Mouse (Mus musculus): ENCODE results near the gene Tmem30a. TPM values are rescaled to one million over a fixed set of nuclear protein-coding genes. Genes with fewer than 3 reads are reported as not detected.

Tmem30a gene
- 290 and 335 TPM in 2 replicates for polyA plus RNA-seq (2021; fragmentation: Nextera tagmentation)
- long read RNA-seq, experiment 1, transcript Tmem30a-201 (7 exons, 3,658 nt) = major isoform, 2,862 of 3,033 reads
- long read RNA-seq, experiment 1, transcript Tmem30a-204 (6 exons, 2,662 nt) = minor isoform, 7 of 3,033 reads
- long read RNA-seq, experiment 1, partial matches to known transcripts = 41 of 3,033 reads
- long read RNA-seq, experiment 1, other reads (novel, unspliced or antisense) = 119 of 3,033 reads
- long read RNA-seq, experiment 2, transcript Tmem30a-201 (7 exons, 3,658 nt) = major isoform, 382 of 521 reads
- long read RNA-seq, experiment 2, partial matches to known transcripts = 47 of 521 reads
- long read RNA-seq, experiment 2, other reads (novel, unspliced or antisense) = 89 of 521 reads

DNA sequence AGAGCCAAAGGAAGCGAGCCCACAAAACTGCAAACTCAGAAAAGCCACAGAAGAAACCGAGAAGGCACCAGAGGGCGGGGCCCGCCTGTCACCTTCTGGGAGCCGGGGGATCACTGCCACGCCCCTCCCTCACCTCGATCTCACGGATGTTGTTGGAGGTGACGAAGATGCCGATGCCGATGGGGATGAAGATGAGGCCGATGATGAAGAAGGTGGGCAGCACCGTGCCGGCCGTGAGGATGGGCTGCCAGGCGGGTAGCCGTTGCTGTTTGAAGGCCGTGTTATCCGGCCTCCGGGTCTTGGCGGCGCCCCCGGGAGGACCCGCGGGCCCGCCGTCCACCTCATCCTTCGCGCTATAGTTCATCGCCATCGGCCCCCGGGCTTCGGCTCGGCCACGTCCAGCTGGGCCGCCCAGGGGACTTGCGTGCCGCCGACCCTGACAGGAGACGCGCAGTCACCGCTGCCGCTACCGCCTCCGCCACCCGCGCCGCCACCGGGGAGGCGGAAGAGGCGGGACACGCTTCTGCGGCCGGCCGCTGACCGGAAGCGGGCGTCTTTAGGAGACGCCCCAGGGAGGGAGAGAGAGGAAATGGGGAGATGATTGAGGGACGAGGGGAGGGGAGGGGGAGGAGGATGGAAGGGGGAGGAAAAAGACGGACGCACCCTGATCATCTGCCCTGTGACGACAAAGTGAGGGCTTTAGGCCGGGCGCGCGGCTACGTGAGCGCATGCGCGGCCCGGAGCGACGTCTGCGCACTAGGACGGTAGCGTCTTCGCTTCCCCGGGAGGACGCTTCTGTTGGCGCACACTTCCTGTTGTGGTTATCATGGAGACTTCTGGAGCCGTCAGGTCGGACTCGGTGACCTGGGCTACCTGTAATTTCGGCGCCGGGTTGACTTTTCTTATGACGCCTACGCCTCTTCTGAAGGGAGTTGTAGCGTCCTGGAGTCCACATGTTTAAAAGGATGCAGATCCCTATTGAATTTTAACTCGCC, at the start of gene Tmem30a:
Tmem30a (minus strand) TSS at position 667 of the 995 bp plus-strand sequence.

DNA sequence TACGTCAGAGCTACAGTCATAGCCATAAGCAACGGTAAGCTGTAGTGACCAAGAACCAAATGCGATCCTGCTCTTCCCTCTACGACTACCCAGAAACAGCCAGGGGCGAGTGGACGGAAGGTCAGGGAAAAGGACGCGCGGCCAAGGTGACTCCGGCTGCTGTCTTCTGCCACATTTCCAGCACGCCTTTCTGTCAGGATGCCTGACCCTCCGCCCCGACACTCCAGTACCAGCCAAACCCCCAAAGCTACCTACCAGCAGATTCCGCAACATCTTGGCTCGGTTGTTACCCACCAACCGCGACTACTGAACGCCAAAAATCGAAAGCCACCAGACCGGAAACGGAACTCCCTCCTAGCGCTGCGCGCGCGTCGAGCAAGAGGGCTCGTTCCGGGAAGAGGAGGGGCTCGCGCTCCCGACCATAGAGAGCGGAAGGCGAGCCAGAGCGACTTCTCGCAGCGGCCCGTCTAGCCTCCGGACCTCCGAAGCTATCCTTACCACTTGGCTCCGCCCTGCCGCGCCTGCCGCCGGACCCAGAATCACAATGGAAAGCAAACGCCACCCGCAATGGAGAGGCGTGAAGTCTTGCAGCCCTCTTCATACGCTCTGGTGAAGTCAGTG, 33.8 kb downstream of the Tmem30a start, which contains the start of gene Cox7a2:
Cox7a2 (minus strand) TSS at position 494 of the 621 bp plus-strand sequence.

Other genes with a start within 250 kb of the Tmem30a start
- gene Col12a1, start 74.7 kb downstream of the Tmem30a start, polyA plus RNA-seq (2021; fragmentation: Nextera tagmentation) = 2.4 and 3.7 TPM in 2 replicates
- 2,686 and 2,695 TPM in 2 replicates for gene Cox7a2, start 33.6 kb downstream of the Tmem30a start, polyA plus RNA-seq (2021; fragmentation: Nextera tagmentation)
- gene Filip1, start 219.3 kb upstream of the Tmem30a start, polyA plus RNA-seq (2021; fragmentation: Nextera tagmentation) = 6.0 and 8.4 TPM in 2 replicates

Data from left cerebral cortex, adult 6 months (tissue).